Mouse (Mus musculus): ENCODE results near the gene Bcl2.
"Not testable (repeated sequence)": the region's sequence is repeated elsewhere in the genome, so short reads cannot be mapped to it uniquely, and the experiment has no call there.

Bcl2 gene

DNA sequence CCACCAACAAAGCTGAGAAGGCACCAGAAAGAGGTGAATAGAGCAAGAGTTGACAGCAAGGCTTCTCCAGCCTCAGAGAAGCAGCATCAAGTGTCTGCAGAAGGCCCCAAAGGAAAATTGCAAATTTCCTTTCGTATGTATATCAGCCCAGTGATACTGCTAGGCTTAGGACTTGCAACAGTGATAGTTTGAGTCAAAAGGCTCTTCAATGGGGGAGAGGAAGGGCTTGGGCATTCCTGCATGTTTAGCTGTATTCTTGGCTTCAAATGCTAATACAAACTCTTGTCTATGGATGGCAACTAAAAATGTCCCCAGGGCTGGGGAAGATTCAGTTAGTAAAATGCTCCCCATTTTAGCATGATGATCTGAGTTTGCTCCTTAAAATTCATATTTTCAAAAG, 149.6 kb downstream of the Bcl2 start:
- CTCF ChIA-PET: interaction anchor here (0.6 kb wide), 1 partner anchor 33 kb away, joined by 4 read pairs; no protein-coding TSS in a partner anchor

DNA sequence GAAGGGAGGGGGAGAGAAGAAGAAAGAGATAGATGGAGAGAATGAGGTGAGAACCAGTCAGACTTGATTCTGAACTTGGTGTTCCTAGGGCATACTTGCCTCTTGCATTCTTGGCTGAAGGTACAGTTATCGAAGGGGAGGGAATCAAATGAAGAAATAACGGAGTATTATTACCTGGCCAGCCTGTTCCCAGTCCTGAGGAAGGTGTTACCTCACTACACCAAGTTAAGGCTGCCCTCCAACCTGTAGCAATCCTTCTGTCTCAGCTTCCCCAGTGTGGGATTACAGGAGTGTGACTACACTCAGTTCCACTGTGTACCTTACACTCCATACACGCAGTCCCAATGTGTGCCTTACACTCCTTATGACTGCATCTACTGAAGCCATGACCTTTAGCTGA, 151.3 kb downstream of the Bcl2 start:
- CTCF ChIA-PET: interaction anchor here (0.5 kb wide), 1 partner anchor 44 kb away, joined by 7 read pairs; no protein-coding TSS in a partner anchor

DNA sequence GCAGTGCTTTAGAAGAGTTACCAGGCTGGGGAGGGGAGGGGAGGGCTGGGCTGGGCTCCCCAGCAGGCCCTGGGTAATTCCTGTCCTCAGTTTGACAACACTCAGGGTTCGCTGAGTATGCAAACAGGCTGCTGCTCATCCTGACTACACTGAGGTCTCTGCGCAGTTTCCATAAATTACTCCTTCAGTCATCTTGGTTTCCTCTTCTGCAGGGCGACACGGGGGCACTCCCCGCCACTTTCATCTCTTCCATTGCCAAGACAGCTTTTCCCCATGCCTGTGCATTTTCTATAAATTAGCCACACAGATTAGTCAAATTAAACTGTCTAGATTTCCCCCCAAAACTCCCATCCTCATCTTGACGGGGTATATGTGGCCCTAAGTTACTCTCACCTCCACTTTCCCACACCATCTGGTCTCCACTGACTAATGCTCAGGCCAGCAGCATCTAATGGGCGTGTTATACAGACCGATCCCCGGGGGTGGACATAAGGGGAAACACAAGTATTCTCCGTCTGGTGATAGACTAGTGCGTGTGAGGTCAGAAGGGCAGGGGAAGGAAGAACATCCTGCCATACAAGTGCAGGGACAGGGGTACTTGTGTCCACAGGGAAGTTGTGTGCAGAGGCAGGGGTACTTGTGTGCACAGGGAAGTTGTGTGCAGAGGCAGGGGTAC, 152.9 kb downstream of the Bcl2 start:
- CTCF ChIA-PET: no interaction called here

DNA sequence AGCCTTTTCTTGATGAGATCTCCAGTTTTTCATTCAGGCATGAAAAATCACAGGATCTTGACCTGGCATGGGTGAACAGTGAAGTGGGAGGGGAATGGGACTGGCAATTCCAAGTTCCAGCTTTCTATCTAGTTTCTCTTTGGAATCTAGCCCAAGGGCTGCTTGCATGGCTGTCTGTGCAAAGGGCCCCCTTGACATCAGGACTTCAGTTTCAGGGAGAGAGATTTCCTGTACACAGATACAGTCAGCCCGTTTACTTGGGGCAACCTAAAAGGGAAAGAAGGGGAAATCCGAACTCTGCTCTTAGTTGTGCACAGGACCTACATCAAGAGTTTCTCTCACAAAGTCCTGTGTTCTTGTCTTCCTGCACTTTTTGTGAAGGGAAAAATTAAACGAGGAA, 154.0 kb downstream of the Bcl2 start:
- CTCF ChIA-PET: no interaction called here

DNA sequence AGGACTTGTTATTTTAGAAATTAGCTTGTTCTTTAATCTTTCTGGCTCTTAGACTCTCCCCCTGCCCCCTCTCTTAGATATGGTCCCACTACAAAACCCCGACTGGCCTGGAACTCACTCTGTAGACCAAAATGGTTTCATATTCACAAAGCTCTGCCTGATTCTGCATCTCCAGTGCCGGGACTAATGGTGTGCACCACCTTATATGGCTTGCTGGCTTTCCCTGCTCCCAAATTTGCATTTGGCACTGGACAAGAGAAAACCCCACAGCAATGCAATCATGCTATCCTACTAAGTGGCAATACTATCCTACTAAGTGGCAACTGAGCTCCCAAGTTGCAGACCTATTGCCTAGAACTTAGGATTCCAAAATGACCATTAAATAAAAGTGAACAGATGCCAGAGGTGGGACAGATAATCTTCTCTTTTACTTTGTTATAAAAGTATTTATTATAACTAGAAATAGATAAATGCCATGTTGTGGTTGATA, 154.9 kb downstream of the Bcl2 start:
- CTCF ChIA-PET: no interaction called here

DNA sequence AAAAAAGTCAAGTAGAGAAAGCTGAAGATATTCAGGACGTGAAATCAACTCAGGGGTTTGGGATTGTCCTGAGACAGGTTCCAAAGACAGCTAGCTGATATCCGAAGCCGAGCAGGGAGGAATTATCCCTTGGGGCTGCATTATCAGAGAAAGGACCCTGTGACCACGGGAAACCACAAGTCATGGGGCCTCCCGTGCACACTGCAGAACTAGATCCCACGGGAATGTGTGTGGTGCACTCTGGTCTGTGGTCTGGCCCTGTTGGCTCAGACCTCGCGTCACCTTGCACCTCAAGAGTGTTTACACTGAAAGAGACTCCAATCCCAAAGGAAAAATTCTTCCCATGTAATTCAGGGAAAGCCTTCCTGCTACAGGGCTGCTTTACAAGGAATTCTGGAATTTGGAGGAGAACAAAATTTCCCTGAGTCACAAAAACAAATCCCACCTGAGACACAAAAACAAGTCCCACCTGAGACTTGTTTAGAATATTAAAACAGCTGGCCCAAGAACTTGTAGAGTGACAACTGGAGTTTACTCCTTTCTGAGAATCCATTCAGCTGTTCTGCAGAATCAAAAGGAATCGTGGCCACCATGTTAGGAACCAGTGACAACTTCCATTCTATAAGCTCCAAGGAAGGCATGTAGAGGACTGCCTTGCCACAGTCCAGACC, 158.4 kb downstream of the Bcl2 start:
- CTCF ChIA-PET: no interaction called here

DNA sequence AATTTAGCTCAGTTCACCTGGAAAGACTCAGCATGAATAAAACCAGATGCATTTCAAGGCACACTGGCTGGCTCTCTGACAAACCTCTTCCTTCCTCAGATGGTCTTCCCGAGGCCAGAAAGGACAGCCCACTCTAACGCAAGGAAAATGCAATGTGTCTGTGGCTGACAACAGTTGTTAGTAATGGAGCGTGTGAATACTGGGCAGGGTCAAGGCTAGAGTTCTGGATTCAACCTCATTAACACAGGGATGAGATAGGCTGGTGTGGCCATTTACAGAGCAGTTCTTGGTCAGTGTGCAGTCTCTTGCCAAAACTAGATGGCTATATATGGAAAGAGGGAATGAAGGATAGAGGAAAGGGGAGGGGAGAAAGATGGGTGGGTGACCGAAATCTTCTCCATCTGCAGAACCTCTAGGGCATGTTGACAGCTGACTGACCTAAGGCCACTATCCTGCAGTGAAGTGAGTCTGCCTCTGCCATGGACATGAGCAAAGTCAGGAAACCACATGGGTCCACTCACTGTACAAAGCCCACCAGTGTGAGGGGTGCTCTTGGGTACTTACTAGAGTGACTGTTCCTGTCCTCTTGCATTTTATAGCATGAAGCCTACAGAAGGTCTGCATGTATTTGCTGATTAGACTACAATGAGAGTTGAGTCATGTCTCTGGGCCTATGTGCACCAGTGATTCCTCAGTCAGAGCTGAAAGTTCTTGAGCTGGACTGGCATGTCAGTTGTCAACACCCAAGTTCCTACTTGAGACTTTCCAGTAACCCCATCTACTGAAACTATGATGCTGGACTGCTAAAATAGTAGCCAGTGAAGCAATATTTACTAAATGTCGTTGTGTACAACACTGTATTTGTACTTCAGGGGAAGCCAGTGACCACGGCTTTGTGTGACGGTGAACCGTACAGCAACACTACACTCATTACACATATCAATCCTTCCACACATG, 159.9 kb downstream of the Bcl2 start:
- CTCF ChIA-PET: no interaction called here

DNA sequence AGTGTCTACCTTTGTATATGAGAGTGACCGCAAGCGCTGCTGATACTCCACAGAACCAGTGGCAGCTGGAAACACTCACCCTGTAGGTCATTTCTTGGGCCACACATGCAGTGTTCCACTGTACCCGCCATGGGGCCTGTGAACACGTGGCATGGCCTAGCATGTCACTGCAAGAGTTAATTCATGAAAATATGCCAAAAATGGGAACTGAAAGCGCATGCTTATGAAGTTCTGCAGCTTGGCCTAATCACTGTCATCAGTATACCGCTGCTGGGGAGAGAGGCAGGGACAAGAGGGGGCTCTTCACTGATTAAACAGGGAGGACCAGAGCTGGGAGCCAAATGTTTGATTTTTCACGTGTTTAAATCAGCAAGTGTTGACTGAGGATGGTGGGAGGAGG, 161.2 kb downstream of the Bcl2 start:
- CTCF ChIA-PET: interaction anchor here (0.6 kb wide), 1 partner anchor 18 kb away, joined by 3 read pairs; no protein-coding TSS in a partner anchor

DNA sequence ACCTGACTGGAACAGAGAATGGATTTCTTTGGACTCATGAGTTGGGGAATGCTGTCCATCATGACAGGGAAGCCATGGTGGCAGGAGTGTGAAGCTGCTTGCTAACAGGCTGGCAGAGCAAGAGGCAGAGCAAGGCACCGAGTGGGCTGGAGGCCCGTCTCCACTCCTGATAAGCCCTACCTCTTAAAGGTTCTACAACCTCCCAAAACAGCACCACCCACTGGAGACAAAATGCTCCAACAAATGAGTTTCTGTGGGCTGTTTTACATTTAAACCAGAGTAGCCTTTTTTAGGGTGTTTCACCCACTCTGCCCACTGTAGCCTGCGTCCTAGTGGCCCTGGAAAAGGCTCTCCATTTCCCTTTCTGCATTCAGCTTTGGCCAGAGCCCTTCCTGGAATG, 163.5 kb downstream of the Bcl2 start:
- CTCF ChIA-PET: no interaction called here

DNA sequence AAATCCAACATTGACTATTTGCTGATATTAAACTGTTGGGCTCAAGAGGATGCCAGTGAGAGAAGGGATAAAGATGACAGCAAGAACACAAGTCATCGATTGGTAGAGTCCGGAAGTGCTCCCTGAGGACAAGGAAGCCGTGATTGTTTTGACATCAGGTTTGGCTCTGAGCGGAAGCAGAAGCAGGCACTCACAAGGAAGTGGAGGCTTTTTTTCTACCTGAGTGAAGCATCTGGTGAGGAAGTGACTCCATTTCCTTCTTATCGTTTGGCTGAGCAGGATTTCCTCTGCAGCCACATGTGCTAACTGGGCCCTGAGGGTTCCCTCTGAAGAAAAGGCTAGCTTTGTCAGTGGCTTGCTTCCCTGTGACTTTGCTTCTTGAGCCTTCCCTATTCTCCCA, 165.0 kb downstream of the Bcl2 start:
- CTCF ChIA-PET: no interaction called here

DNA sequence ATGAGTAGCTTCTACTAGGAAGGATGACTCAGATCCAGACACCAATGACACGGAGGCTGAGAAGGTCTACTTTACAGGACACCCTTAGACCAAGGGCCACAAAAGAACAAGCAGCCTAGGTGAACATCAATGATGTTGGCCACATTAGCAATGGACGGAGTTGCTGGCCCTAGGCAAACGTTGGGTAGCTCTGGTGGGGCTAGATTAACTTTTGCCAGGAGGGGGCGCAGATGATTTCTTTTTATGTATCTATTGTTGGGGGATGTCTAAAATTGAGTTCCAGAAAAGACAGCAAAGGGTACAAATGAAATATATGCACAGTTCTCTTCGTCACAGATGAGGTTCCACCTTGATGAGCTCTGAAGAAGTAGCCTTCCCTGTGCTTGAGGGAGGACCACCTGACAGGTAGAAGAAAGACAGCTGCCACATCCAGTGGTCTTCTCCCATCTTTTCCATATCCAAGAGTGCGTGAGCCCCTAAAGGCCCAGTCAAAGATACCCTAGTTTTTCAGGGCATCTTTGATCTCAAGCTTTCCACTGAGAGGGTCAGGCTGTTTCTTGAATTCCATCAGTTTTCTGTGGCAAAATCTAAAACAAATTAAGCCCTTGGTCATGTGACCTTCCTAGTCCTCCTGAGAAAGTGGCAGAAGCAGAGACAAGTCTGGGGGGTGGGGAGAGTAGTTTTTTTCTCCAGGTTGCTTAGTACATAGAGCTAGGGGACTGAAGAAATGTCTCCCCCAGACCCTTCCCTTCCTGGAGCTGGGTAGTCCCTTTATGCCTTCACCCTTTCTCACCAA, 169.1 kb downstream of the Bcl2 start:
- CTCF ChIA-PET: interaction anchor here (0.6 to 1.2 kb wide), 5 partner anchors 33 to 177 kb away, joined by 3 to 4 read pairs (median 3); no protein-coding TSS in a partner anchor

DNA sequence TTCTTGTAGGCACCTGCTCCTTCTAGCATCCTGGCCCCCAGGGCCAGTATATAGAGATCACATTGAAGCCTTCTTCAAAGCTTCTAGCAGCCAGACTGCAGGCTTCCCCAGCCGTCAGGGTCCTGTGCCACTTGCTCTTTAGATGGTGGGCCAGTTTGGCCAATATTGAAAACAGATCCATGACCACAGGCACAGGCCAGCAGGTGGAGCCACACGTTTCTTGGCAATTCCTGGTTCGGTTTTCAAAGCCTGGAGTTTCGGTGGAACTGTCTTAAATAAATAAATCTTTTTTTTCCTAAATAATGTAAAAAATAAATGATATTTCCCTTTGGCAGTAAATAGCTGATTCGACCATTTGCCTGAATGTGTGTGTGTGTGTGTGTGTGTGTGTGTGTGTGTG, 171.3 kb downstream of the Bcl2 start:
- CTCF ChIA-PET: interaction anchor here (0.7 to 1.4 kb wide), 2 partner anchors 143 to 171 kb away, joined by 4 to 5 read pairs; partner anchors contain the start of gene Bcl2

DNA sequence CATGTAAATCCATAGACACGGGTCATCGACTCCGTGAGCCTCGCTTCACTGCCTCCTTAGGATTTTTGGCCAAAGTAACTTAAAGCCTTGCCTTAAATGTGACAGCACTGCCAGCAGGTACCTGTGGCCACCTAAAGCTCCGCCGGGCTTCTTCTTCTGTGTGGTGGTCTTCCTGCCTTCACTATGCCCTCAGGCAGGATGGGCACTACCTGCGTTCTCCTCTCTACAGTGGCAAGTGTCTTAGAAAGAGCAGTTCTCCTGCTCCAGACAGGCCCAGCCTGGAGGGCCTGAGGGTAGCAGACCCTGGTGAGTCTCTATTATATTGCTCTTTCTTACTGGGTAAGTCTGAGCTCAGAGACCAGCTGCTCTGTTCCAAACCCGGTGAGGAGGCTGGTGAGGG, 172.2 kb downstream of the Bcl2 start:
- CTCF ChIA-PET: interaction anchor here (0.7 kb wide), 1 partner anchor 86 kb away, joined by 4 read pairs; no protein-coding TSS in a partner anchor

DNA sequence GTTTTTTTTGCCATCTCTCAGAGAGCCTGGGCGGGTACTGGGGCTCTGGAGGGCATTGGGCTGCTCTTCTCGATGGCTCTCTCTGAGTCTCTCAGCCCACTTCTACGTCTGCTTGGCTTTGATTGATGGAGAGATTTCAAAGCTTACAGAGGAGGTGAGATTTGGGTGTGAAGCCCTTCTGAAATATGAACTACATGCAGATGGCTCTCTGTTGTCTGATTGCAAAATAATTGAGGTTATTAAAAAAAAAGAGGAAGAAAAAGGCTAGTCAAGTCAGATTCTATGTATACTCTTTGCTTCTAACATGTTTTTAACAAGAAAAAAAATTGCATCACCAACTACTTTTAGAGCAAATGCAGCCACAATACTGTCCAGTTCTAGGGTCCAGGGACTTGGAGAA, 173.9 kb downstream of the Bcl2 start:
- CTCF ChIA-PET: interaction anchor here (0.6 kb wide), 1 partner anchor 142 kb away, joined by 18 read pairs; no protein-coding TSS in a partner anchor

DNA sequence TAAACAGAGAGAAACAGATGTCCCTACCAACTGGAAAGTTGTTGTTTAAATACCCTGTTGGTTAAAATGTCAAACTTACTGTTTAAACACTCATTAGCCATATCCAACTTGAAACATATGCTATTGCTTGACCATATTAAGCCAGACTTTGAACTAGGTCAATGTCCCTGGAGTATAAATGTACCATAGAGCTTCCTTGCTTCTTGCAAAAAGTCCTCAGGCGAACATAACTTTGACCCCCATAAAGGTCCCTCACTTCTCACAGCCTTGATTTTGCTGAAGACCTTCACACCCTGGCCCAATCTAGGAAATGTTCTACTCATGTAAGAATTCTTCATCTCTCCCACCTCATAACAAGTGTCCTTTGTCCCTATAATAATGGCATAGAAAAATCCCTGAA, 175.0 kb downstream of the Bcl2 start:
- CTCF ChIA-PET: no interaction called here

DNA sequence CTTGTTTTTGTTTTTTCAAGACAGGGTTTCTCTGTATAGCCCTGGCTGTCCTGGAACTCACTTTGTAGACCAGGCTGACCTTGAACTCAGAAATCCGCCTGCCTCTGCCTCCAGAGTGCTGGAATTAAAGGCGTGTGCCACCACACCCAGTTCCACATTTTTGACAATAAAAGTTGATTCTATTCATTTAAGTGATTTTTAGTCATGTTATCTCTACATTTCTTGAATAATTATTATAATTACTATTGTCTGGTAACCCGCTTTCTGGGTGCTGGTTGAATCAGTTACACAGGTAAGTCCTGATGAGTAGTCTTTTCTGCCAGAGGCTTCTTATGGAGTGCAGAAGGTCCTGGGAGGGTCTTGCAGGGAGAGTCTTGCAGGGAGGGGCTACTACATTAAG, 179.2 kb downstream of the Bcl2 start:
- CTCF ChIA-PET: not testable (repeated sequence)

DNA sequence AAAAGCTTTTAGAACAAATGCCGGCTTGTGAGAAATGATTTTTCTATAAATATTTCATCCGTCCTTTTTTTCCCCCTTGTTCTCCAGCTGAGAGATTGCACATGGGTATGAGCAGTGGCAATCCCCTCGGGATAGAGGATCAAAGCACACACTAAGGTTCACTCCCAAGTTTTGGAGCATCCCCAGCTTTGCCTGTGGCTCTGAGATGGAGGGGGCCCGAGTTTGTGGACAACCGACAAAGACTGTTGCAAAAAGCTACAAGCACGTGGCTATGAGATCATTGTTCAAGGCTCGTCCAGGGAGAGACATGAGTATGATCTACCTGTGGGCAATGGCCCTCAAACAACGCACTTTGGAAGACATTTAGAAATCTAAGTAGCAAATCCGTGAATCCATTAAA, 184.5 kb downstream of the Bcl2 start:
- CTCF ChIA-PET: no interaction called here

DNA sequence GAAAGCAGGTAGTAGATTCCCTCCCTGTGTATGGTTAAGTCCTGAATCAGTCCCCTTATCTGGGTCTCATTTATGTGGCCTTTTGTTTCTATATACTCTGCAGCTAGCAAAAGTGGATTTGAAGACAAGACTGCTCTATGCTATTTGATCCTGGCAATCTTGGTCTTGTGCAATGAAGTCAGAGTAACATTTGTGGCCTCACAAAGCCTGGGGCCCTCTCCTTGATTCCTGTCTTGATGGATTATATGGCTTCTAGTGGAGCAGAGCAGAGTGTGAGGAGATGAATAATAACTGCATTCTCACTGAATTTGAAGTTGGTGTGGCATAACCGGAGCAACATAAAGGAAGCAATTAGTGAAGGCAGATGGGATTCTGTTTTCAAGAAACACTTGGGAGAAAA, 186.5 kb downstream of the Bcl2 start:
- CTCF ChIA-PET: no interaction called here

DNA sequence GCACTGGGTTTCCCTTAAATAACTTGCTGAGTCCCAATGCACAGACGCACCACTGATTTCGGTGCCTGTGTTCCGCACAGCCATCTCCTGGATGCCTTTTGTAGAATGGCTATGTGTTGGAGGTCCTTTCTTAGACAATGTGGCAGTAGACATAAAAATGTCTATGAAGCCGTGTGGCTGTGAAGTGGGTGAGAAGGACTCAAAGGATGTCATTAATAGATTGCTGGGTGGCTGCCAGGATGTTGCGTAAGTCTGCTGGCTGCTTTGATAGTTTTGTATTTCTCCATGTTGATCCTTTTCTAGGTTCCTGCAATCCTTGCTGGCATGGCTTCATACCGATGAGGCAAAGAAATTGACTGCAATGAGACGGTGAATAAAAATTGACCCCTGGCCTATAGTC, 187.3 kb downstream of the Bcl2 start:
- CTCF ChIA-PET: no interaction called here

DNA sequence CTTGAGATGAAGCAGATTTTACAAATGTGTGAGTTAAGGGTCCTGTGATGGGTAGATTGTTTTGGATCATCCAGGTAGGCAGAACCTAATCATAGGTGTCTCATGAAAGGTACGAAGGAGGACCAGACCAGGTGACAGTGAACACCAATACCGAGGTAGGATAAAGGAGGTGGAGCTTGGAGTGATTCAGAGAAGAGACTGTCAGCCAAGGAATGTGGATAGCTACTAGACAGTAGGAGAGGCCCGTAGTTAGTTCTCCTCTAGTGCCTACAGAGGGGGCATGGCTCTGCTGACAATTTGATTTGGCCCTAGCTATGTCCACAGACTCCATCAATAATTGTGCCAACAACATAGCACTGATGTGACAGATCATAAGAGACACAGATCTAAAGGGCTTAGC, 188.0 kb downstream of the Bcl2 start:
- CTCF ChIA-PET: no interaction called here

DNA sequence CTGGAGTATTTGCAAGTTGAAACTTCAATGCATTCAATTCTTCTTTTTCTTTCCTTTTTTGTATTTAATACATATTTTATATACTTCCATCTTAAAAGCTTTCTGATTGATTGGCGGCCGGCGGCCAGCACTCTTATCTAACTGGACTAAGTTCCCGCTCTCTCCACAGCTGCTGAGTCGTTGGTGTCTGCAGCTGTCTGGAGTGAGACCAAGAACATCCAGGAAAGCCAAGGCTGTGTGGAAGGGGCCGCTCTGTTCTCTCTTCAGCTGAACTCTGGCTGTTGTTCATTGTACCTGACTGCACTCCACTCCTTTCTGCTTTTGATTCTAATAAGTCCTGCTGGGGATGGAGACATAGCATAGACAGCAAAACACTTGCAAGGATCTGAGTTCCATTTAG, 190.3 kb downstream of the Bcl2 start:
- CTCF ChIA-PET: no interaction called here

All from spleen, embryonic (tissue).